Mouse (Mus musculus) intestine, embryonic 14.5 days (tissue): ENCODE measurements around the gene Edc4. TPM values are rescaled to one million over a fixed set of nuclear protein-coding genes. Genes with fewer than 3 reads are reported as not detected.

Experiments
- ATAC-seq: fragments of 200-750 bp; cut with Nextera tagmentation; replicated peaks from 2 replicates; pipeline ENCODE4 v1.8.0; 2017; ENCODE audit warnings: low read depth, moderate number of reproducible peaks, moderate TSS enrichment, moderate library complexity; ENCODE audit not compliant: low FRiP score, low TSS enrichment
- DNase-seq: peaks from one replicate; pipeline ENCODE4 v3.0.0-alpha.2; 2018; ENCODE audit warnings: low spot score
- H3K27ac ChIP-seq: fragments of 300-500 bp; sonication (generic); 2 replicates; pipeline ENCODE4 v1.5.1; 2014; ENCODE audit warnings: low read depth, mild to moderate bottlenecking, control low read depth
- H3K27me3 ChIP-seq: fragments of 300-500 bp; sonication (generic); replicated peaks from 2 replicates; pipeline ENCODE4 v1.6.1; 2014; ENCODE audit warnings: low read length, control low read depth; ENCODE audit not compliant: control insufficient read depth, insufficient read depth
- H3K36me3 ChIP-seq: fragments of 300-500 bp; sonication (generic); 2 replicates; pipeline ENCODE4 v1.6.1; 2014; ENCODE audit warnings: low read length, control low read depth; ENCODE audit not compliant: control insufficient read depth, insufficient read depth
- H3K4me1 ChIP-seq: fragments of 300-500 bp; sonication (generic); replicated peaks from 2 replicates; pipeline ENCODE4 v1.6.1; 2014; ENCODE audit warnings: low read length, control low read depth, mixed read lengths; ENCODE audit not compliant: control insufficient read depth, insufficient read depth
- H3K4me2 ChIP-seq: fragments of 300-500 bp; sonication (generic); 2 replicates; pipeline ENCODE4 v1.6.1; 2014; ENCODE audit warnings: low read length
- H3K4me3 ChIP-seq: fragments of 300-500 bp; sonication (generic); 2 replicates; pipeline ENCODE4 v1.5.1; 2014; ENCODE audit warnings: low read depth, low read length, control low read depth, mixed read lengths
- H3K9ac ChIP-seq: fragments of 300-500 bp; sonication (generic); 2 replicates; pipeline ENCODE4 v1.6.1; 2014; ENCODE audit warnings: mild to moderate bottlenecking, low read length
- H3K9me3 ChIP-seq: fragments of 300-500 bp; sonication (generic); 2 replicates; pipeline ENCODE4 v1.6.1; 2016; ENCODE audit warnings: low read length, control low read depth; ENCODE audit not compliant: control insufficient read depth
- WGBS: fragments of 180-500 bp; shearing (Covaris S2); extraction: QIAGEN DNeasy Blood & Tissue Kit; methylation state at CpG from one replicate; pipeline ENCODE4 v1.1.7; 2014; 5-methylcytosine and 5-hydroxymethylcytosine counted together
- polyA plus RNA-seq: library from polyadenylated mRNA; unstranded; fragments of >200 nt; fragmentation: Nextera tagmentation; extraction: Ambion mirVana; gene quantifications from 2 replicates; pipeline ENCODE4 v1.2.1, GENCODE M21; 2014

The Edc4 gene
- polyA plus RNA-seq, 1 experiment from 2014 or later = 37.0 TPM

DNA sequence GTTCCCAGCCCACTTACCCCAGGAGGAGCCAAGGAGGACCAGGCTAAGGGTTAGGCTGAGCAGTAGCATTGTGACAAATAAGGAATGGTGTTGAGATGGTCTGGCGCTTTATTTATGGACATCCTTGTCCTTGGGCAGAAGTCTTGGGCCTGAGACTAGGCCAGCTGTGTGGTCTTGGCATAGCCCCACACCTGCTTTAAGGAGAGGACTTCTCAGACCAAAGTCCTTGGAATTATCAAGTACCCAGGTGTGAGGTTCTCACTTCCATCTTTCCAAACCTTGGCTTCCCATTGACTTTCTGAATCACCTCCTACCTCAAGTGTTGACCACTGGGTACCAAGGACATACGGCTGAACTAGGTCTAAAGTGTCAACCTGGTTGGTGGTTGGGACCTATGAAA is 53.1 kb downstream of the Edc4 start, which contains the start of gene Ctrl:
Ctrl (minus strand) TSS at position 101 of the 400 bp plus-strand sequence.
- ATAC-seq = no peak
- 88% methylated on average over 2 of the region's 2 CpGs for WGBS
- no peaks in the 10 kb centered on the region for H3K9me3 ChIP-seq
- H3K4me1 ChIP-seq = peaks cover 13% of the 10 kb centered on the region; the same call in 1 of the 2 replicates
- peaks cover 36% of the 10 kb centered on the region for H3K36me3 ChIP-seq
- H3K27ac ChIP-seq = no peak within 1 kb of the TSS
- H3K9ac ChIP-seq = no peak within 1 kb of the TSS
- H3K4me3 ChIP-seq = no peak within 1 kb of the TSS
- no peak for DNase-seq
- H3K4me2 ChIP-seq = no peak within 1 kb of the TSS
- H3K27me3 ChIP-seq = no peaks in the 10 kb centered on the region

DNA sequence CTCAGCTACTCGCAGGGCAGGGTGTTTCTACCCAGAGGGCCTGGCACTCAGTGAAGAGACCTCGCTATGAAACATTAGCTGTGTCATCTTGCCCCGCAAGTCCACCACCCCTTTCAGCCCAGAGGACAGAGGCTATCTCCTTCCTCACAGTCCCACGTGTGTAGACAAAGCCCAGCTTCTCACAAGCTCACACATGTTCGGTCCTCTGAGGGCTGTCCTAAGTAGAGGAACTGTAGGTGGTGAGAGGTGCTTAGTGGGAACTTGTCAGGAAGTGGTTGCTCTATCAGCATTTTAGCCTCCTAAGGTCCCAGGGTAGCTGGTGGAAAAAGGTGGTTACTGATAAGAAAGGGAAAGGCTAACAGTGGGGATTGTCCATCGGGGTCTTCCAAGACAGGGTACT is 54.4 kb downstream of the Edc4 start:
- peaks cover 35% of the 10 kb centered on the region for H3K36me3 ChIP-seq
- H3K4me3 ChIP-seq = no peak overlapping the region
- WGBS = 76% methylated on average over 6 of the region's 6 CpGs
- no peak for ATAC-seq
- H3K9me3 ChIP-seq = no peaks in the 10 kb centered on the region
- no peak overlapping the region for H3K27ac ChIP-seq
- DNase-seq = no peak
- H3K4me2 ChIP-seq = no peak overlapping the region
- H3K4me1 ChIP-seq = peaks cover 13% of the 10 kb centered on the region; the same call in 1 of the 2 replicates
- H3K27me3 ChIP-seq = no peaks in the 10 kb centered on the region
- no peak overlapping the region for H3K9ac ChIP-seq

GRCm38 (mm10) chr8:105935863-105936603 is 55.4 kb downstream of the Edc4 start:
- H3K9me3 ChIP-seq = no peaks in the 10 kb centered on the region
- peak overlapping the region; percentile 63 for H3K9ac ChIP-seq
- 32% methylated on average over 7 of the region's 7 CpGs for WGBS
- DNase-seq (no peak), ATAC-seq (no peak)
- peaks cover 13% of the 10 kb centered on the region; the same call in 1 of the 2 replicates for H3K4me1 ChIP-seq
- H3K4me2 ChIP-seq = peak overlapping the region; percentile 94
- peak overlapping the region; percentile 82 for H3K4me3 ChIP-seq
- peaks cover 32% of the 10 kb centered on the region for H3K36me3 ChIP-seq
- no peaks in the 10 kb centered on the region for H3K27me3 ChIP-seq
- H3K27ac ChIP-seq = 0 out of 2 replicates have a peak overlapping the region, but pooled peaks have one; percentile 38

DNA sequence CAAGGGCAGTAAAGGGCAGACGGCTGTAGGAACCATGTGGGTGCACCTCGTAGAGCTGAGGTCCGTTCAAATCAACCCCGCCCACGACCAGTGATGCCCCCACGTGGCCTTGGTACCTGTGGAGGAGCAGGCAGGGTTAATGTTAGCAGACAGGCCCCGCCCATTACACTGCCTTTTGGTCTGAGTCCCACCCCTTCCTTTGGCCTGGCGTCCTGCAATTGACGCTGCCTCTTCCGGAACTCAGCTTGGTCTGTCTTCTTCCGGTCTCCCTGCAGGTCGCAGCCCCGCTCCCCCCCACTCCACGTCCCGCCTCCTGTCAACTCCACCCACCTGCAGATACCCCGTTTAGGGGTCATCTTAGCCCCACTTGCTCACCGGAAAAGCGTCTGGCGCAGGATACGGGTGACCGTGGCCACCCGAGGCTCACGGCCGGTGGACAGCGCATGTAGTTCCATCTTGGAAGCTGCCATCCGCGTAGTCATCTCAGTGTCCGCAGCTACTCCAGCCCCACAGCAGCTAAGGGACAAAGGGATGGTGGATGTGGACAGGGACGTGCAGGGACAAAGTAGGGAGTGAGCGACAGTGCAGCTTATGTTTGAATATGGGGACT is 56.3 kb downstream of the Edc4 start:
- Histone ChIP-seq H3K9me3 (no peaks in the 10 kb centered on the region), H3K9ac (peak overlapping the region; percentile 63), H3K27me3 (no peaks in the 10 kb centered on the region), H3K27ac (peak overlapping the region; percentile 69), H3K36me3 (peaks cover 27% of the 10 kb centered on the region), H3K4me2 (peak overlapping the region; percentile 94), H3K4me1 (peaks cover 13% of the 10 kb centered on the region; the same call in 1 of the 2 replicates), H3K4me3 (peak overlapping the region; percentile 82)
- ATAC-seq (peak; percentile 86), DNase-seq (peak; percentile 86)
- WGBS = under 1% methylated on average over 30 of the region's 30 CpGs

GRCm38 (mm10) chr8:105937496-105938305 is 57.0 kb downstream of the Edc4 start:
- peak overlapping the region; percentile 94 for H3K4me2 ChIP-seq
- peaks cover 13% of the 10 kb centered on the region; the same call in 1 of the 2 replicates for H3K4me1 ChIP-seq
- peak overlapping the region; percentile 63 for H3K9ac ChIP-seq
- H3K27ac ChIP-seq = peak overlapping the region; percentile 69
- no peaks in the 10 kb centered on the region for H3K9me3 ChIP-seq
- H3K36me3 ChIP-seq = peaks cover 26% of the 10 kb centered on the region; the same call in 1 of the 2 replicates
- ATAC-seq (peak; percentile 33; the same call in 1 of the 2 replicates), DNase-seq (peak; percentile 84)
- H3K4me3 ChIP-seq = peak overlapping the region; percentile 82
- H3K27me3 ChIP-seq = no peaks in the 10 kb centered on the region
- WGBS = under 1% methylated on average over 33 of the region's 33 CpGs

DNA sequence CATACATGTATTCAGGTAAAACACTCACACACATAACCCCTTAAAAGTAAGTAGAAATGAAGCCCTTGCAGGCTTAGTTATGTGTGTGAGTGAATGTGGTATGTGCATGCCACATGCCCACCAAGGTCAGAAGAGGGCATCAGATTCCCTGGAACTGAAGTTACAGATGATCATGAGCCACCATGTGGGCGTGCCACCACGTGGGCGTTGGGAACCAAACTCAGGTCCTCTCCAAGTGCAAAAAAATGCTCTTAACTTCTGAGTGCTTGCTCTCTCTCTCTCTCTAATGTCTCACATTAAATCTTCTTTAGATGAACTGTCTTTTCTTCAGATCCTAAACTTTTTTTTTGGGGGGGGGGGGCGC is 57.6 kb downstream of the Edc4 start, which contains the start of gene Psmb10:
Psmb10 (minus strand) TSS at position 139 of the 364 bp plus-strand sequence.
- no peaks in the 10 kb centered on the region for H3K9me3 ChIP-seq
- WGBS = 16% methylated on average over 4 of the region's 4 CpGs

GRCm38 (mm10) chr8:105942026-105942425 is 61.3 kb downstream of the Edc4 start:
- peaks cover 51% of the 10 kb centered on the region for H3K36me3 ChIP-seq
- ATAC-seq (no peak), DNase-seq (no peak)
- H3K9me3 ChIP-seq = no peaks in the 10 kb centered on the region
- no peak overlapping the region for H3K4me2 ChIP-seq
- 96% methylated on average over 11 of the region's 11 CpGs for WGBS
- H3K27me3 ChIP-seq = no peaks in the 10 kb centered on the region
- H3K4me1 ChIP-seq = 0 out of 2 replicates have a peak, but pooled peaks cover 5% of the 10 kb centered on the region
- no peak overlapping the region for H3K27ac ChIP-seq
- no peak overlapping the region for H3K9ac ChIP-seq
- no peak overlapping the region for H3K4me3 ChIP-seq

More for the DNA sequence above, 57.6 kb downstream of the Edc4 start, which contains the start of gene Psmb10:
- Histone ChIP-seq H3K27me3 (no peaks in the 10 kb centered on the region), H3K4me1 (peaks cover 13% of the 10 kb centered on the region; the same call in 1 of the 2 replicates), H3K36me3 (peaks cover 26% of the 10 kb centered on the region), H3K9ac (peak within 1 kb of the TSS; percentile 63), H3K4me2 (peak within 1 kb of the TSS; percentile 94), H3K27ac (peak within 1 kb of the TSS; percentile 69), H3K4me3 (peak within 1 kb of the TSS; percentile 82)
- no peak for DNase-seq
- no peak for ATAC-seq

GRCm38 (mm10) chr8:105942542-105942941 is 61.9 kb downstream of the Edc4 start:
- WGBS = 92% methylated on average over 5 of the region's 5 CpGs
- H3K4me3 ChIP-seq = no peak overlapping the region
- 0 out of 2 replicates have a peak, but pooled peaks cover 5% of the 10 kb centered on the region for H3K4me1 ChIP-seq
- no peak for ATAC-seq
- peaks cover 56% of the 10 kb centered on the region for H3K36me3 ChIP-seq
- no peak overlapping the region for H3K4me2 ChIP-seq
- H3K27ac ChIP-seq = no peak overlapping the region
- H3K27me3 ChIP-seq = no peaks in the 10 kb centered on the region
- no peak overlapping the region for H3K9ac ChIP-seq
- DNase-seq = no peak
- no peaks in the 10 kb centered on the region for H3K9me3 ChIP-seq
